Mouse (Mus musculus) heart, postnatal 0 days (tissue): Measurements from ENCODE around the gene Plcl1.

ENCODE experiments used
- CTCF ChIP-seq: IDR thresholded peaks from 2 replicates; pipeline ENCODE4 v1.5.1; 2016; ENCODE audit warnings: antibody characterized with exemption, control low read depth, low read depth
- EP300 ChIP-seq: IDR thresholded peaks from 2 replicates; pipeline ENCODE4 v1.6.1; 2016; ENCODE audit warnings: antibody characterized with exemption, low read depth

DNA sequence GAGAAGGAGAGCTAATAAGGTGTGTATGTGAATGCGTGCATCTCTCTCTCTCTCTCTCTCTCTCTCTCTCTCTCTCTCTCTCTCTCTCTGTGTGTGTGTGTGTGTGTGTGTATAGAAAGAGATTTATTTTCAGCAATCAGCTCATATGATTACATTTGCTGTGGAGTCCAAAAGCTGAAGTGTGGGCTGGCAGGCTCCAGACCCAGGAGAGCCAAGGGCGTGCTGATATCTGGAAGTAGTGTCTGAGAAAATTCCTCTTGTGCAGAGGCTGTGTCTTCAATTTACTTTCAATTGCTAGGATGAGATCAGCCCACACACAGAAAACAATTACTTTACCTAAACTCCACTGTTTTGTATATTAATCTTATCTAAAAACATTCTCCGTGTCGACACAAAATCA, 179.7 kb downstream of the Plcl1 start:
- TF ChIP-seq CTCF (no peak), EP300 (no peak)
